Mouse (Mus musculus) right cerebral cortex, adult 18-20 months (tissue): Measurements from ENCODE around the gene Gm20388.

Source experiments
- DNase-seq: peaks from one replicate; pipeline ENCODE4 v3.0.0; 2022; ENCODE audit warnings: mixed read lengths

Gm20388 gene

GRCm38 (mm10) chr8:120630848-120631247 is 720.2 kb downstream of the Gm20388 start:
- no peak for DNase-seq

GRCm38 (mm10) chr8:120631441-120632375 is 721.1 kb downstream of the Gm20388 start:
- peak; percentile 42 for DNase-seq

GRCm38 (mm10) chr8:120632969-120633664 is 722.5 kb downstream of the Gm20388 start:
- DNase-seq, result no peak

- DNase-seq, result no peak
Measured at GRCm38 (mm10) chr8:120633665-120634271, 723.1 kb downstream of the Gm20388 start.

- DNase-seq, result peak; percentile 59
Measured at GRCm38 (mm10) chr8:120634329-120634839, 723.7 kb downstream of the Gm20388 start.

- no peak for DNase-seq
Measured at GRCm38 (mm10) chr8:120641245-120641644, 730.6 kb downstream of the Gm20388 start.

GRCm38 (mm10) chr8:120642031-120642662 is 731.5 kb downstream of the Gm20388 start:
- DNase-seq, result no peak

- peak; percentile 77 for DNase-seq
Measured at GRCm38 (mm10) chr8:120644663-120645062, 734.0 kb downstream of the Gm20388 start.

- no peak for DNase-seq
Measured at GRCm38 (mm10) chr8:120647532-120647931, 736.9 kb downstream of the Gm20388 start, which contains the start of gene 1190005I06Rik. Gene 1190005I06Rik, minus strand, starts transcription at chr8:120647632.

GRCm38 (mm10) chr8:120656322-120657052 is 745.8 kb downstream of the Gm20388 start:
- DNase-seq, result no peak

- no peak for DNase-seq
Measured at GRCm38 (mm10) chr8:120657415-120657814, 746.8 kb downstream of the Gm20388 start.

- DNase-seq, result no peak
Measured at GRCm38 (mm10) chr8:120664566-120664965, 753.9 kb downstream of the Gm20388 start.

GRCm38 (mm10) chr8:120665726-120666455 is 755.2 kb downstream of the Gm20388 start:
- no peak for DNase-seq

GRCm38 (mm10) chr8:120666807-120667470 is 756.3 kb downstream of the Gm20388 start:
- no peak for DNase-seq

GRCm38 (mm10) chr8:120667561-120668373 is 757.1 kb downstream of the Gm20388 start, which contains the start of the genes Gm27021 and Cox4i1:
Gene Gm27021, minus strand, starts transcription at chr8:120668079.
Gene Cox4i1, plus strand, starts transcription at chr8:120668222.
- peak; percentile 92 for DNase-seq

GRCm38 (mm10) chr8:120668374-120668905 is 757.8 kb downstream of the Gm20388 start, which contains the start of gene Emc8:
Gene Emc8, minus strand, starts transcription at chr8:120668573.
- DNase-seq, result no peak

- DNase-seq, result no peak
Measured at GRCm38 (mm10) chr8:120671775-120672174, 761.1 kb downstream of the Gm20388 start.

- no peak for DNase-seq
Measured at GRCm38 (mm10) chr8:120672626-120673229, 762.1 kb downstream of the Gm20388 start.

GRCm38 (mm10) chr8:120673298-120673697 is 762.7 kb downstream of the Gm20388 start:
- DNase-seq, result no peak
